8 mouse cellular contexts compared by ENCODE assay signal in the genomic region with DNA sequence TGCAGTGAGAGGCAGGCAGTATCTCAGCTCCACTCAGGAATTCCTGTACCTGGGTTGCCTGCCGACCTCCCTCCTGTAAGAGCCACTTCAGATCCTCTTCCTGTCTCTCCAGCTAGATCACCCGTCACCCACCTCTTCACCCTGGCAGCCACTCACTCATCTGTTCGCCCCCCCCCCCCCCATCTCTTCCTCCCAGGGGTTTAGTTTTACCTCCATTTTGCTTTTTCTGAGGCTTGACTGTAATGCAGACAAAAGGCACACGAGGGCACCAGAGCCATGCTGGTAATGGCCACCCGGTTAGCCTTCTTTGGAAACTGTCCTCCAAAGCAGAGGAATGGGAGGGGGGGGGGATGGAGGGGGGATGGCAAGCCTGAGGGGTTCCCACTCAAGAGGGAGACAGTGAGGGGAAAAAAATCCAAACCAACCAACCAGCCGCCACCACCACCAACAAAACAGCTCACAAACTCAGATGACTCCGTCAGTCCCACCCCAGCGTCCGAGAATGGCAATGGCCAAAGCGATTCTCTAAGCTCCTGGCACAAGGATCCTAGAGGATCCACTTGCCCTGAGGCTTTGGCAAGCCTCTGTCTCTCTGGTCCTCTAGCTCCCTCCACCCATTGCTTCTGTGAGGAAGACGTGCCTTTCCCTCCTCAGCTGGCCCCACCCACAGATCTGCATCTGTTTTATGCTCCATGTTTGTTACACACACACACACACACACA. TPM values are rescaled to one million over a fixed set of nuclear protein-coding genes. Genes with fewer than 3 reads are reported as not detected.
DNase-seq lines count a peak whose midpoint lies in the region; ATAC-seq lines count a peak whose summit lies in the region.

No protein-coding gene starts in this region.

- no peak overlapping the region for H3K4me3 ChIP-seq in hindbrain, embryonic 11.5 days (ENCODE audit: low read depth, low read length)

- no peak overlapping the region for H3K27ac ChIP-seq in hindbrain, embryonic 11.5 days (ENCODE audit: low read depth, low read length)

- H3K36me3 ChIP-seq in hindbrain, embryonic 11.5 days (ENCODE audit: control insufficient read depth, insufficient read depth, low read length), result no peaks in the 10 kb centered on the region

- H3K27me3 ChIP-seq in hindbrain, embryonic 11.5 days (ENCODE audit: control insufficient read depth, insufficient read depth, low read length), result no peaks in the 10 kb centered on the region

- ATAC-seq in frontal cortex, adult (ENCODE audit: low TSS enrichment), result peak; percentile 79
- peak; percentile 49; the same call in 1 of the 2 replicates for ATAC-seq in hindbrain, embryonic 11.5 days (ENCODE audit: low FRiP score)

- H3K9ac ChIP-seq in hindbrain, embryonic 11.5 days (ENCODE audit: low read depth, low read length), result 0 out of 2 replicates have a peak overlapping the region, but pooled peaks have one; percentile 3

- 32% methylated on average over 10 of the region's 11 CpGs for WGBS in hindbrain, embryonic 11.5 days

- no peaks in the 10 kb centered on the region for H3K4me1 ChIP-seq in hindbrain, embryonic 11.5 days (replicated peaks; ENCODE audit: control insufficient read depth, insufficient read depth, low read length)

- DNase-seq in adrenal gland, adult 18-20 months (ENCODE audit: low spot score in 2 of 2), result peak; percentile 41 to 59
- no peak for DNase-seq in adrenal gland, postnatal 4 days (ENCODE audit: low spot score in 2 of 2)
- DNase-seq in cerebellum, adult 18-20 months, result peak; percentile 33 to 37
- DNase-seq in hindbrain, embryonic 11.5 days (ENCODE audit: low spot score), result peak; percentile 82
- peak; percentile 26 to 71 for DNase-seq in layer of hippocampus, postnatal 25 days (ENCODE audit: extremely low spot score in 1 of 2, low spot score in 1 of 2)
- peak; percentile 74 for DNase-seq in lung, postnatal 14 days
- DNase-seq in retina, postnatal 7 days (ENCODE audit: low read depth, low spot score), result peak; percentile 69

- H3K9me3 ChIP-seq in hindbrain, embryonic 11.5 days (ENCODE audit: control insufficient read depth, low read length), result no peaks in the 10 kb centered on the region

- H3K4me2 ChIP-seq in hindbrain, embryonic 11.5 days (replicated peaks; ENCODE audit: low read depth, low read length), result no peak overlapping the region

RNA-seq across cellular contexts. Expression of gene Slc25a51, which starts 9.8 kb away (rescaled TPM):
- 100 to 1,000 TPM; 326 to 423 TPM for total RNA-seq in adrenal gland, adult 18-20 months (2021)
- 100 to 1,000 TPM; 242 to 245 TPM for total RNA-seq in adrenal gland, postnatal 4 days (2021)
- polyA plus RNA-seq in hindbrain, embryonic 11.5 days (2014; fragmentation: Nextera tagmentation; extraction: Ambion mirVana), result 67.1 and 73.3 TPM in 2 replicates
- total RNA-seq in layer of hippocampus, postnatal 25 days (2021), result 100 to 1,000 TPM; 136 to 139 TPM

Comparison
In these comparisons a context has a peak if more than half of its experiments do, and no peak if none do; other contexts are left out.
1. DNase-seq: peak in adrenal gland, adult 18-20 months (2 of 2), cerebellum, adult 18-20 months (2 of 2), hindbrain, embryonic 11.5 days (single experiment), layer of hippocampus, postnatal 25 days (2 of 2), lung, postnatal 14 days (single experiment) and retina, postnatal 7 days (single experiment); none in adrenal gland, postnatal 4 days (0 of 2).